Mouse (Mus musculus): ENCODE results near the gene Psmc3ip. TPM values are rescaled to one million over a fixed set of nuclear protein-coding genes. Genes with fewer than 3 reads are reported as not detected.
A peak's percentile ranks its signal among the peaks of the same experiment; 100 is the strongest.

The Psmc3ip gene
- polyA plus RNA-seq, 1 experiment from 2014 or later: 10.6 TPM

DNA sequence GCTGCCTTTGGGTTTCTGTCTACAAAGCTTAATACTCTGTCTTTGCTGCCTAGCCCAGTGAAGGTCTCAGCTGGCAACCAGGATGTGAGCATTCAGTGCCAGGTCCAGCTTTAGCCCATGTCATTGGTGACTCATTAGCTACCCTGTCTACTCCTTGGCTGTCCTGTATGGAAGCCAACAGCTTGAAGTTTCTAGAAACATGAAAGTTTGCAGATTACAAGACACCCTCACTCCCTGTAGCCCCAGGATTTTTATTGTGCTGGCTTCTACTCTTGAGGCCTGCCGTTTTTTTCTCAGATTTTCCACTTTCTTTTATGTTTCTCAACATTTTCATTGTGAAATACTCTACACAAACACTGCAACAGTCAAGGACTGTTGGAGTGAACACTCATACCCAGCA lies 5.3 kb downstream of the Psmc3ip start:
- no peaks in the 10 kb centered on the region for H3K9me3 ChIP-seq (ENCODE audit: control insufficient read depth, low read length)
- 83% methylated on average over 1 of the region's 1 CpGs for WGBS
- H3K36me3 ChIP-seq (ENCODE audit: control insufficient read depth, insufficient read depth, low read length): peaks cover 27% of the 10 kb centered on the region
- no peak overlapping the region for H3K27ac ChIP-seq (replicated peaks)
- no peak for ATAC-seq (ENCODE audit: low FRiP score, low TSS enrichment)
- no peak overlapping the region for H3K4me2 ChIP-seq (replicated peaks; ENCODE audit: low read depth)
- H3K9ac ChIP-seq (ENCODE audit: low read length): no peak overlapping the region
- H3K4me3 ChIP-seq (ENCODE audit: low read depth, low read length): no peak overlapping the region
- H3K4me1 ChIP-seq (replicated peaks; ENCODE audit: control insufficient read depth, insufficient read depth): peaks cover 9% of the 10 kb centered on the region
- H3K27me3 ChIP-seq (ENCODE audit: control insufficient read depth, insufficient read depth, low read length): no peaks in the 10 kb centered on the region
- DNase-seq (ENCODE audit: low spot score): no peak
- TF ChIP-seq CTCF (IDR thresholded peaks at IDR 0.05; ENCODE audit: low read depth) (no peak), EP300 (optimal IDR thresholded peaks at IDR 0.05) (no peak)

- TF ChIP-seq EP300 (optimal IDR thresholded peaks at IDR 0.05): no peak
- TF ChIP-seq CTCF (IDR thresholded peaks at IDR 0.05; ENCODE audit: low read depth): no peak
- no peaks in the 10 kb centered on the region for H3K9me3 ChIP-seq (ENCODE audit: control insufficient read depth, low read length)
- peak; percentile 66 for DNase-seq (ENCODE audit: low spot score)
- WGBS: 6% methylated on average over 8 of the region's 8 CpGs
- H3K36me3 ChIP-seq (ENCODE audit: control insufficient read depth, insufficient read depth, low read length): peaks cover 25% of the 10 kb centered on the region
- peak overlapping the region; percentile 91 for H3K27ac ChIP-seq (replicated peaks)
- H3K4me1 ChIP-seq (replicated peaks; ENCODE audit: control insufficient read depth, insufficient read depth): peaks cover 9% of the 10 kb centered on the region
- ATAC-seq (ENCODE audit: low FRiP score, low TSS enrichment): peak; percentile 40
- H3K9ac ChIP-seq (ENCODE audit: low read length): peak overlapping the region; percentile 85
- peak overlapping the region; percentile 95 for H3K4me2 ChIP-seq (replicated peaks; ENCODE audit: low read depth)
- no peaks in the 10 kb centered on the region for H3K27me3 ChIP-seq (ENCODE audit: control insufficient read depth, insufficient read depth, low read length)
- peak overlapping the region; percentile 78 for H3K4me3 ChIP-seq (ENCODE audit: low read depth, low read length)
Observed at GRCm38 (mm10) chr11:101087682-101088055, 7.6 kb downstream of the Psmc3ip start.

DNA sequence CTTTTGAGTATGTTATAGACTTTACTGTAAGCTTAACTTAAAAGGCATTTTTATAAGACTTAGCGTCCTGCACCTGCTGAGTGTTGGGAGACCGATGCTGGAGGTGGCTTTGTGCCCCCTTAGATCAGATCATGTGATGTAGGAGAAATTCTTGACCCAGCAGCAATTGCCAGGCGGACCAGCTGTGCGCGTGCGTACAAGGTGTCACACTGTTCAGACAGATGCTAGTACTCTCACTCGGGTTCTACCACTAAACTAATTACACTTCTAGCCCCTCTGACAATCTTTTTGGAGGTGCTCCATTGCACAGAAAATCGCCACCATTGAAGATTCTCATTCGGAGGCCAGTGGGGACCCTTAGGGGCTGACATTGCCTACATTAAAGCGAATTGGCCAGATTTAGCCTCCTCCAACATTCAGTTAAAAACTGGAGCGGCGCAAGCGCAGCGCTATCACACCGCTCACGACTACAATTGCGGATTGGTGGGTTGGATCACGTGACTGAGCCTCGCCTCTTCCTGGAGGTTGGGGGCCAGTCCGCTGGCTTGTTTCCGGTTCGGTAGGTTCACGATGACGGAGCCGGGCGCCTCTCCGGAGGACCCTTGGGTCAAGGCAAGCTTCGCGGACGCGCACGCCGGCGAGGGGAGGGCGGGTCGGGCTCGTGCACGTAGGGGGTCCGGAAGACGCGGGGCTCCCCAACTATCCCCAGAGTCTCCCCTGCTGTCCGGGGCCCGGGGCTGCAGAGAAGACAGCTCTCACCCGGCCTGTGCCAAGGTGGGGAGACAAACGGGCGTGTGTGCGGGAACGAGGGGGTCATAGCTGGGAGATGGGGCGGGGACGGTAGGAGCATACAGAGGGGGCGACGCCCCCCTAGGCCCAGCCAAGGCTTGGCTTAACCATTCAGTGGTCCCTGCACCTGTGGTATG lies 8.2 kb downstream of the Psmc3ip start, which contains the start of gene Mlx:
Mlx (plus strand) TSS at position 522 of the 926 bp plus-strand sequence.
- ATAC-seq (ENCODE audit: low FRiP score, low TSS enrichment) (peak; percentile 83), DNase-seq (ENCODE audit: low spot score) (peak; percentile 93)
- Histone ChIP-seq H3K4me2 (replicated peaks; ENCODE audit: low read depth) (peak within 1 kb of the TSS; percentile 95), H3K9ac (ENCODE audit: low read length) (peak within 1 kb of the TSS; percentile 85), H3K36me3 (ENCODE audit: control insufficient read depth, insufficient read depth, low read length) (peaks cover 19% of the 10 kb centered on the region; the same call in 1 of the 2 replicates), H3K27ac (replicated peaks) (peak within 1 kb of the TSS; percentile 91), H3K27me3 (ENCODE audit: control insufficient read depth, insufficient read depth, low read length) (no peaks in the 10 kb centered on the region), H3K4me1 (replicated peaks; ENCODE audit: control insufficient read depth, insufficient read depth) (peaks cover 9% of the 10 kb centered on the region), H3K4me3 (ENCODE audit: low read depth, low read length) (peak within 1 kb of the TSS; percentile 78), H3K9me3 (ENCODE audit: control insufficient read depth, low read length) (no peaks in the 10 kb centered on the region)
- TF ChIP-seq EP300 (optimal IDR thresholded peaks at IDR 0.05) (no peak), CTCF (IDR thresholded peaks at IDR 0.05; ENCODE audit: low read depth) (no peak)
- WGBS: 2% methylated on average over 52 of the region's 52 CpGs

DNA sequence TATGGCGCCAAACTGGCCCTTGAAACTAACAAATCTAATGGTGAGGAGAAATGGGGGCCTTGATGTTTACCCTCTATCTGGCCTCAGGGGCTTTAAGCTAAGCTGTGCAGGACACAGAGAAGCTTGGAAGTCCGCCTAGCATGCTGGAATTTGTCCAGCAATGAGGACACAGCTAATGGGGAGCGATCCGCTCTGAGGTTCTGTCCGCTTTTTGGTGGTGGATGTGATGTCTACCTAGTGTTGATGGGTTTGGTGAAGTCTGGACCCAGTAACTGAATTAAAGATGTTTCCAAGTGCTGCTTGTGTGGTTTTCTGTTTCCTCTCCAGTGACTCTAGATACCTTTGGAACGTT lies 8.9 kb downstream of the Psmc3ip start:
- WGBS: 67% methylated on average over 6 of the region's 6 CpGs
- H3K9ac ChIP-seq (ENCODE audit: low read length): peak overlapping the region; percentile 85; the same call in 1 of the 2 replicates

DNA sequence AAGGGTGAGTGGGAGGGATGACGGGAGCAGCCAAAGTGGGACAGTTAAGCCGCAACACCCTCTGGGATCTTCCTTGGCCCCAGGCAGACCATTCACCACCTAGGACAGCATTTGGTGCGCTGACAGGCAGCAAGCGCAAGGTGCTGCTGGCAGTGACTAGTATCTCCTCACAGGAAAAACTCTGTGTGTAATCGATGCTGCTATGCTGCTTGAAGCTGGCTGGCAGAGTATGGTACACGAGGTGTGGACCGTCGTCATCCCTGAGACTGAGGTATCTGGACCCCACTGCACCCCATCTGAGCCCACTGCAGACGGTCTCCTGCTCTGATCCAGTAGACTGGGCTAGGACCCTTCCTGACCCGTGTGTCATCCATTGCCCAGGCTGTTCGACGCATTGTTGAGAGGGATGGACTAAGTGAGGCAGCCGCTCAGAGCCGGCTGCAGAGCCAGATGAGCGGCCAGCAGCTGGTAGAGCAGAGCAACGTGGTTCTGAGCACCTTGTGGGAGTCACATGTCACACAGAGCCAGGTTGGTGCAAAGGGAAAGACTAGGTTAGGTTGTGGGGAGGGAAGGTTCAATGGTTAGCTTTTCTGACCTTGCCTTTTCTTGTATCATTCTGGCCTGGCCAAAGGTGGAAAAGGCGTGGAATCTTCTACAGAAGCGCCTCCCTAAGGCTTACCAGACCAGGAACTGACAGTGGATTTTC lies 9.5 kb downstream of the Psmc3ip start:
- peaks cover 9% of the 10 kb centered on the region for H3K4me1 ChIP-seq (replicated peaks; ENCODE audit: control insufficient read depth, insufficient read depth)

More for the DNA sequence above, 8.9 kb downstream of the Psmc3ip start:
- peak overlapping the region; percentile 95 for H3K4me2 ChIP-seq (replicated peaks; ENCODE audit: low read depth)
- H3K27ac ChIP-seq (replicated peaks): peak overlapping the region; percentile 91
- no peak for DNase-seq (ENCODE audit: low spot score)
- H3K4me1 ChIP-seq (replicated peaks; ENCODE audit: control insufficient read depth, insufficient read depth): peaks cover 9% of the 10 kb centered on the region
- no peak for ATAC-seq (ENCODE audit: low FRiP score, low TSS enrichment)
- TF ChIP-seq EP300 (optimal IDR thresholded peaks at IDR 0.05): no peak
- TF ChIP-seq CTCF (IDR thresholded peaks at IDR 0.05; ENCODE audit: low read depth): no peak
- H3K9me3 ChIP-seq (ENCODE audit: control insufficient read depth, low read length): no peaks in the 10 kb centered on the region
- peaks cover 15% of the 10 kb centered on the region; the same call in 1 of the 2 replicates for H3K36me3 ChIP-seq (ENCODE audit: control insufficient read depth, insufficient read depth, low read length)
- H3K27me3 ChIP-seq (ENCODE audit: control insufficient read depth, insufficient read depth, low read length): no peaks in the 10 kb centered on the region
- H3K4me3 ChIP-seq (ENCODE audit: low read depth, low read length): no peak overlapping the region

More for the DNA sequence above, 9.5 kb downstream of the Psmc3ip start:
- no peak for ATAC-seq (ENCODE audit: low FRiP score, low TSS enrichment)
- Histone ChIP-seq H3K27me3 (ENCODE audit: control insufficient read depth, insufficient read depth, low read length) (no peaks in the 10 kb centered on the region), H3K4me3 (ENCODE audit: low read depth, low read length) (no peak overlapping the region), H3K27ac (replicated peaks) (0 out of 2 replicates have a peak overlapping the region, but pooled peaks have one; percentile 8), H3K9ac (ENCODE audit: low read length) (no peak overlapping the region), H3K4me2 (replicated peaks; ENCODE audit: low read depth) (no peak overlapping the region), H3K9me3 (ENCODE audit: control insufficient read depth, low read length) (no peaks in the 10 kb centered on the region), H3K36me3 (ENCODE audit: control insufficient read depth, insufficient read depth, low read length) (0 out of 2 replicates have a peak, but pooled peaks cover 10% of the 10 kb centered on the region)
- WGBS: 94% methylated on average over 18 of the region's 18 CpGs
- DNase-seq (ENCODE audit: low spot score): no peak
- TF ChIP-seq EP300 (optimal IDR thresholded peaks at IDR 0.05): no peak
- TF ChIP-seq CTCF (IDR thresholded peaks at IDR 0.05; ENCODE audit: low read depth): no peak

All from stomach, postnatal 0 days (tissue).